Mouse (Mus musculus) lung, adult 2 months (tissue): ENCODE measurements around the gene Rasal1. TPM values are rescaled to one million over a fixed set of nuclear protein-coding genes. Genes with fewer than 3 reads are reported as not detected.

ENCODE experiments used
- DNase-seq: peaks from one replicate; pipeline ENCODE4 v3.0.0; 2022
- H3K4me1 ChIP-seq: fragments of 200-500 bp; 2 replicates; pipeline ENCODE4 v1.6.1; 2011; ENCODE audit warnings: low read length; ENCODE audit not compliant: control insufficient read depth, insufficient read depth
- H3K4me3 ChIP-seq: fragments of 200-500 bp; replicated peaks from 2 replicates; pipeline ENCODE3; 2011; ENCODE audit warnings: low read depth, mild to moderate bottlenecking, control low read depth, low read length; ENCODE audit errors: extremely low read depth
- CTCF ChIP-seq: fragments of 200-500 bp; IDR thresholded peaks from 2 replicates; pipeline ENCODE4 v1.5.1; 2011; ENCODE audit warnings: mild to moderate bottlenecking, low read length, control low read depth; ENCODE audit not compliant: insufficient read depth
- POLR2A ChIP-seq: fragments of 200-500 bp; IDR thresholded peaks from 2 replicates; pipeline ENCODE4 v1.6.1; 2011; ENCODE audit warnings: low read depth, mild to moderate bottlenecking, control low read depth, low read length, borderline replicate concordance; ENCODE audit errors: extremely low read depth
- WGBS: fragments of 180-500 bp; shearing (Covaris S2); methylation state at CpG from one replicate; pipeline ENCODE4 v1.1.7; 2018; 5-methylcytosine and 5-hydroxymethylcytosine counted together
- polyA plus RNA-seq: library from polyadenylated mRNA; depleted of rRNA; stranded (reverse); fragments of >200 nt; gene quantifications from 2 replicates; pipeline ENCODE4 v1.2.3, GENCODE M21; 2012

The Rasal1 gene
- polyA plus RNA-seq, 1 experiment: 1.6 TPM

DNA sequence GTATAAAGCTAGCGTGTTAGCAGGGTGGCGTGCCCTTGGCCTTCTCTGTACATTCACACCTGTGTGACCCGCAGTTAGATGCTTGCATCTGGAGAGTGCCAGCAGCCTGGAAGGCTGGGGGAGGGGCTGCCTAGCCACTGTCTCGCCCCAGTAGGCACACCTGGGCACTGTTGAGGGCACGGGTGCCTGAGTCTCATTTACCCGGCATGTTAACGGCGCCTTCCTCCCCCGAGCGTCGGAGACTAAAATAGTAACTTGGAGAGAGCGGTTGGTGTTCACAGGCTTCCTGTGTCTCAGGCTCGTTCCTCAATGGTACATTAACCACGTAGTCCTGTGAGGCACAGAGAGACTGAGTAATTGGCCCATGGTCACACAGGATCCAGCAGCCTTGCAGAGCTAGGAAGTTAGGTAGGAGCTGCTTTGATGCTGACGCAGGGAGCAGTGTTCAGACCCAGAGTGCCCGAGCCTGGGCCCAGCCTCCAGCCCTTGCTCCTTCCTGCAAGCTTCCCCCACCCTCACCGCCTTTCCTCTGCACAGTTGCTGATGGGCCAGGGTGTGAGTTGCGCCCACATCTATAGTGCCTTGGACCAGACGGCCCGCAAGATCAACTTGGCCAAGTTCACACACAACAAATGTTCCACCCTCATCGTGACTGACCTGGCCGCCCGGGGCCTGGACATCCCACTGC, 27.4 kb upstream of the Rasal1 start:
- Histone ChIP-seq H3K4me3 (no peak overlapping the region), H3K4me1 (no peaks in the 10 kb centered on the region)
- TF ChIP-seq POLR2A (no peak), CTCF (no peak)
- WGBS: 80% methylated on average over 23 of the region's 23 CpGs
- DNase-seq: no peak

DNA sequence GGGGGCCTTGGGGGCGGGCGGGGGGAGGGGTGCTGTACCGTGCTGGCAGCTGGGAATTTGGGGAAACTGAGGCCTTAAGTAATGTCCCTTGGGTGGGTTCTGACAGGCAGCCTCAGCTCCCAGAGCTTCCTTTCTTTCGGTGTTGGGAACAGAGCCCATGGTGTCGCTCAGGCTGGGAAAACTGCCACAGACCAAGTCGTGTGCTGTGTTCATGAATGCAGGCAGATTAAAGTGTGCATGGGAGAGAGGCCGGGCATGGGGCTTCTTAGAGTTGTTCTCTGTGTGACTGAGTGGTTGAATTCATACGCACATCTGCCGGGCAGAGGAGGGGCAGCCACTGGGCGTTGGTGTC, 26.8 kb upstream of the Rasal1 start:
- H3K4me3 ChIP-seq: no peak overlapping the region
- WGBS: 83% methylated on average over 10 of the region's 10 CpGs

DNA sequence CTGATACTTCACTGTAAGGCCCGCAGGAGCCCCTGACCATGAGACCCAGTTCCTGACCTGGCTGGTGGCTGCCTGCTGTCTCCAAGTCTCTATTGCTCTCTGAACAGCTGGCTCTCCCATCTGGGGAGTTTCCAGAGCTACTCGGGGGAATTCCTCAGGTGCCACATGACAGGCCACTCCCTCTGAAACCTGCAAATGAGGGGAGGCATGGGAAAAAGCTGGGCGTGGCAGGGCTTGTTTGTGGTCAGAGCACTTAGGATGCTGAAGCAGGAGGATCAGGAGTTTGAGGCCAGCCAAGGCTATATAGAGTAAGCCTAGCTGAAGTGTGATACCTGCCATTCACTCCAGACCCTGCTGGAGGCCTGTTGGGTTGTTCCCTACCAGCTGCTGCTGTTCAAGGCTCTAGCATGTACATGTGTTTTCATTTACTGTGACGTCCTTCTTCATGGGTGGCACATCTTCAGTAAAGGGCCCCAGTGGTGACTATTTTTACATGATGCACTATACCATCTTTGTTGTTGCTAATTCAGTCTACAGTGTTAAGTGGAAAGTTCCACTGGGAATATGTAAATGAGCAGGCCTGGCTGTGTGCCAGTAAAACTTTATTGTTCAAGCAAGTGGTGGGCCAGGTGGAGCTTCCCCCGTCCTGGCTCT, 26.3 kb upstream of the Rasal1 start:
- Histone ChIP-seq H3K4me1 (no peaks in the 10 kb centered on the region), H3K4me3 (no peak overlapping the region)
- 63% methylated on average over 5 of the region's 5 CpGs for WGBS
- TF ChIP-seq CTCF (no peak), POLR2A (no peak)
- no peak for DNase-seq

More for the DNA sequence above, 26.8 kb upstream of the Rasal1 start:
- no peak for DNase-seq
- no peaks in the 10 kb centered on the region for H3K4me1 ChIP-seq
- no peak for TF ChIP-seq CTCF
- TF ChIP-seq POLR2A: no peak

DNA sequence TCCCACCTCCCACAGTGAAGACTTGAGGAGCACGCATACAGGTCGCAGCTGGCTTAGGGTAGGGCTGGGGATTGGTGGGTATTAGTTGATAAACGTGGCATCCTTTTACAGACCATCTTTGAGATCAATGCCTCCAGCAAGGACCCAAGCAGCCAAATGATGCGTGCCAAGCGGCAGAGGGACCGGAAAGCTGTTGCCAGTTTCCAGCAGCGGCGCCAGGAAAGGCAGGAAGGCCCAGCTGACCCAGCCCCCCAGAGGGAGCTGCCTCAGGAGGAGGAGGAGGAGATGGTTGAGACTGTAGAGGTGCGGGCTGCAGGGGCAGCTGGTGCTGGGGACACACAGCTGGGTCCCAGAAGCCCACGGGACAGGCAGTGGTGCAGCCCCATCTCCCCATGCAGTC, 24.2 kb upstream of the Rasal1 start:
- WGBS: 84% methylated on average over 10 of the region's 10 CpGs
- no peak for TF ChIP-seq POLR2A
- TF ChIP-seq CTCF: no peak
- no peak for DNase-seq
- Histone ChIP-seq H3K4me3 (no peak overlapping the region), H3K4me1 (no peaks in the 10 kb centered on the region)

DNA sequence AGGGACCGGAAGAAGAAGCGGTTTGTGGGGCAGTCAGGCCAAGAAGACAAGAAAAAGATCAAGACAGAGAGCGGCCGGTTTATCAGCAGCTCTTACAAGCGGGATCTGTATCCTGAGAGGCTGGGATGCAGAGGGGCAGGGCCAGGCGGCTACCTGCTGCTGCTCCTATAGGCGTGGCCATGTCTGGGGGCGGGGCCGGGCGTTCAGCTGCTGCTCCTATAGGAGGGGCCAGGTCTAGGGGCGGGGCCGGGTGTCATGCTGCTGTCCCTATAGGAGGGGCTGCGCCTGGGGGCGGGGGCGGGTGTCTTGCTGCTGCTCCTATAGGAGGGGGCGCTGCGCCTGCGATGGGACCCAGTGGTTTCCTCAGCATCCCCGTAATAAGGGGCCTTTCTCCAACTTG, 22.2 kb upstream of the Rasal1 start:
- no peak overlapping the region for H3K4me3 ChIP-seq
- no peak for TF ChIP-seq CTCF
- no peak for TF ChIP-seq POLR2A
- WGBS: 66% methylated on average over 19 of the region's 19 CpGs
- DNase-seq: no peak
- no peaks in the 10 kb centered on the region for H3K4me1 ChIP-seq

DNA sequence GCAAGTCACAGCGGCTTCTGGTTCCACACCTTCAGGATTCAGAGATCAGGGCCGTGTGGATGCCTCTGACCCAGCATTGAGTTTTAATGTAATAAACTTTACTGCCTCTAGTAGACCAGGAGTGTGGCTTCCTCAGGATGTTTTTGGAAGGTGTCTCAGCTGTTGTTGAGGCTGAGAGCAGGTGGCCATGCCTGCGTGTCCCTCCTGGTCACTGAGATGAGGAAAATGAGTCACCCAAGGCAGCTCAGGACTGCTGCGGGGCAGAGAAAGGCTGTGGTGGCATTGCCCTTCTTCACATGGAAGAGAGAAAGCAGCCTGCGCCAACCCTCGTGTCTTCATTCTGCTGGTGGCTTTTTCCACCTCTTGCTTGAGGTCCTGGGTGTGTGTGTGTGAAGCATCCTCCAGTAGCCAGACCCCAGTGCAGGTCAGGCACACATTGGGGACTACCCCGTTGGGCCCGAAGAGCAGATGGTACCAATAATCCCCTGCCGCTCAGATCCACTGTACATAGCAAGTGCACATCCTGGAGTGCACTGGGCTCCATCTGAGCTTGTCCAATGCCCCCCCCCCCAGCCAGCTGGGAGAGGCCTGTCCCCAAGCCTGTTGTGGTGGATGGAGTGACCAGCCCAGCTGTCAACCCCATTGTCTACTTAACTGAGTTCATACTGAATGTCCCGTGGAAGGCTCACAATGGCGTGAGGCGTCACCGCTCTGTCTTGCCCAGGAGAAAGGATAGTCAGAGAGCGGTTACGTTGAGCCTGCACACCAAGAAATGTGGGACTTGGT, 20.9 kb upstream of the Rasal1 start:
- DNase-seq: no peak
- no peak for TF ChIP-seq CTCF
- TF ChIP-seq POLR2A: no peak
- no peak overlapping the region for H3K4me3 ChIP-seq
- no peaks in the 10 kb centered on the region for H3K4me1 ChIP-seq
- WGBS: 89% methylated on average over 15 of the region's 15 CpGs

DNA sequence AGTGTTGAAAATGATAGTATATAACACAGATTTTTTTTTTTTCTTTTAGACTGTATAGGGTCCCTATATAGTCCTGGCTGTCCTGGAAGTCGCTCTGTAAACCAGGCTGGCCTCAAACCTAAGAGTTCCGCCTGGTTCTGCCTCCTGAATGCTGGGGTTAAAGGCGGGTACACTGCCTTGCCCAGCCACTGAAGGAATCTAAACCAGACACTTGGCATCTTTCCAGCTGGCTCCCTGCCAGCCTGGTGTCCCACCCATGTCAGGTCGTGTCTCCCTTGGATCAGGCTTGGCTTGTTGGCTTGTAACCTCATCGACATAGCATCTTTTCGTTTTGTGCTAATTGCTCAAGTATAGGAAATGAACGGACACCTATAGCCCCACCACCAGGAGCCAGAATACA, 20.0 kb upstream of the Rasal1 start:
- 0 out of 2 replicates have a peak, but pooled peaks have one; percentile 5 for TF ChIP-seq POLR2A
- TF ChIP-seq CTCF: no peak
- Histone ChIP-seq H3K4me3 (no peak overlapping the region), H3K4me1 (no peaks in the 10 kb centered on the region)
- WGBS: 42% methylated on average over 7 of the region's 7 CpGs
- no peak for DNase-seq

DNA sequence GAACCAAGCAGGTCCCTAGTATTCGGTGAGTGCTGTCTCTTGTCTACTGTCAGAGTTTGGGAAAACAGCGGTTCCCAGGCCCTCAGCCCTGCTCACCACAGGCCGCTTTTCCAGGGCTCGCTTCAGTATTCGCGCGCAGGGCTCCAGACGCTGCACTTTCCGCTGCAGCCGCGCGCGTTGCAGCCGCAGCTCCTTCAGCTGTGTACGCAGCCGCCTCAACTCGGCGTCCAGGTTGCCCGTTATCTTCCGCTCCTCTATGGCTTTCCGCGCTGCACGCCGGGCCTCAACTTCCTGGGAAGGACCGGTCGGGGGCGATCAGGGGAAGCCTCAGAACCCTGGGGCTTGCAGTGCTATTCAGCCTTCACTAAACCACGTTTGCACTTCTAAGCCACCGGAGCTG, 17.5 kb upstream of the Rasal1 start:
- no peak for TF ChIP-seq POLR2A
- no peak for TF ChIP-seq CTCF
- no peaks in the 10 kb centered on the region for H3K4me1 ChIP-seq
- DNase-seq: no peak
- WGBS: 8% methylated on average over 29 of the region's 29 CpGs
- no peak overlapping the region for H3K4me3 ChIP-seq

DNA sequence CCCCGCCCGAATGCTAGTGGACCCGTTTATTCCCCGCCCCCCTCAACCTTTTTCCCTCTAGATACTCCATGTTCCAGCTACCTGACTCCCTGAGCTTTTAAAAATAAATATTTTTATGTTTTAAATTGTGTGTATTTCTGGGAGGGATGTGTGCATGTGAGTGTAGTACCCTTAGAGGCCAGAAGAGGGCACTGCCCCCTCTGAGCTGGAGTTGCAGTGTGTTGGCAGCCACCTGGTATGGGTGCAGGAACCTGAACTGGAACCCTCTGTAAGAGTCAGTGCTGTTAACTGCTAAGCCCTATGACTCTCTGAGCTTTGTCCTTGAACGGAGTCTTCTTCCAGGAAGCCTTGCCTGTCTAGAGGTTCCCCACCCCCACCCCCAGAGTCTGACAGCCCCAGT, 16.7 kb upstream of the Rasal1 start:
- Histone ChIP-seq H3K4me1 (no peaks in the 10 kb centered on the region), H3K4me3 (no peak overlapping the region)
- DNase-seq: no peak
- 84% methylated on average over 5 of the region's 5 CpGs for WGBS
- TF ChIP-seq POLR2A (no peak), CTCF (0 out of 2 replicates have a peak, but pooled peaks have one; percentile 4)
